Mouse (Mus musculus): ENCODE measurements at regions not wholly inside any gene's neighbourhood (a gene's known extent, or its start where the extent isn't known, plus 50 kb on each side); places are given as distances from the start of the nearest gene placed in this dataset.
A peak's percentile ranks its signal among the peaks of the same experiment; 100 is the strongest.

- H3K27ac ChIP-seq (ENCODE audit: low read length): no peak overlapping the region
- H3K4me3 ChIP-seq (replicated peaks; ENCODE audit: low read length): no peak overlapping the region
- no peaks in the 10 kb centered on the region for H3K4me1 ChIP-seq (replicated peaks; ENCODE audit: control insufficient read depth, insufficient read depth, low read length)
- no peak overlapping the region for H3K9ac ChIP-seq (replicated peaks; ENCODE audit: low read depth, low read length)
- ATAC-seq: no peak
- H3K27me3 ChIP-seq (replicated peaks; ENCODE audit: control insufficient read depth, insufficient read depth, low read length): no peaks in the 10 kb centered on the region
- H3K4me2 ChIP-seq (ENCODE audit: low read length): no peak overlapping the region
- H3K36me3 ChIP-seq (ENCODE audit: control insufficient read depth, insufficient read depth): no peaks in the 10 kb centered on the region
- WGBS: 88% methylated on average over 1 of the region's 1 CpGs
- H3K9me3 ChIP-seq (ENCODE audit: control insufficient read depth, low read length): no peaks in the 10 kb centered on the region
Observed at GRCm38 (mm10) chr12:93063864-93064263, 1214.9 kb upstream of the Sel1l start.

- no peak overlapping the region for H3K9ac ChIP-seq (replicated peaks; ENCODE audit: low read depth, low read length)
Observed at GRCm38 (mm10) chr12:93019633-93020032, 1170.7 kb upstream of the Sel1l start.

GRCm38 (mm10) chr12:93011583-93011982 is 1162.6 kb upstream of the Sel1l start:
- Histone ChIP-seq H3K36me3 (ENCODE audit: control insufficient read depth, insufficient read depth) (no peaks in the 10 kb centered on the region), H3K4me1 (replicated peaks; ENCODE audit: control insufficient read depth, insufficient read depth, low read length) (no peaks in the 10 kb centered on the region), H3K9me3 (ENCODE audit: control insufficient read depth, low read length) (no peaks in the 10 kb centered on the region), H3K27me3 (replicated peaks; ENCODE audit: control insufficient read depth, insufficient read depth, low read length) (no peaks in the 10 kb centered on the region), H3K9ac (replicated peaks; ENCODE audit: low read depth, low read length) (no peak overlapping the region), H3K27ac (ENCODE audit: low read length) (no peak overlapping the region), H3K4me2 (ENCODE audit: low read length) (no peak overlapping the region), H3K4me3 (replicated peaks; ENCODE audit: low read length) (no peak overlapping the region)
- no peak for ATAC-seq

More at GRCm38 (mm10) chr12:93019633-93020032, 1170.7 kb upstream of the Sel1l start:
- no peaks in the 10 kb centered on the region for H3K4me1 ChIP-seq (replicated peaks; ENCODE audit: control insufficient read depth, insufficient read depth, low read length)
- no peak for ATAC-seq
- H3K36me3 ChIP-seq (ENCODE audit: control insufficient read depth, insufficient read depth): no peaks in the 10 kb centered on the region
- H3K4me2 ChIP-seq (ENCODE audit: low read length): no peak overlapping the region
- H3K27ac ChIP-seq (ENCODE audit: low read length): no peak overlapping the region
- no peaks in the 10 kb centered on the region for H3K9me3 ChIP-seq (ENCODE audit: control insufficient read depth, low read length)
- no peaks in the 10 kb centered on the region for H3K27me3 ChIP-seq (replicated peaks; ENCODE audit: control insufficient read depth, insufficient read depth, low read length)
- H3K4me3 ChIP-seq (replicated peaks; ENCODE audit: low read length): no peak overlapping the region

GRCm38 (mm10) chr12:93006844-93007365 is 1157.9 kb upstream of the Sel1l start:
- no peaks in the 10 kb centered on the region for H3K9me3 ChIP-seq (ENCODE audit: control insufficient read depth, low read length)
- no peak overlapping the region for H3K9ac ChIP-seq (replicated peaks; ENCODE audit: low read depth, low read length)
- no peak overlapping the region for H3K27ac ChIP-seq (ENCODE audit: low read length)
- no peak overlapping the region for H3K4me2 ChIP-seq (ENCODE audit: low read length)
- H3K27me3 ChIP-seq (replicated peaks; ENCODE audit: control insufficient read depth, insufficient read depth, low read length): no peaks in the 10 kb centered on the region
- ATAC-seq: no peak
- H3K4me1 ChIP-seq (replicated peaks; ENCODE audit: control insufficient read depth, insufficient read depth, low read length): no peaks in the 10 kb centered on the region
- no peaks in the 10 kb centered on the region for H3K36me3 ChIP-seq (ENCODE audit: control insufficient read depth, insufficient read depth)
- WGBS: 48% methylated on average over 2 of the region's 2 CpGs
- H3K4me3 ChIP-seq (replicated peaks; ENCODE audit: low read length): no peak overlapping the region

GRCm38 (mm10) chr12:93003125-93003524 is 1154.2 kb upstream of the Sel1l start:
- Histone ChIP-seq H3K9ac (replicated peaks; ENCODE audit: low read depth, low read length) (no peak overlapping the region), H3K9me3 (ENCODE audit: control insufficient read depth, low read length) (no peaks in the 10 kb centered on the region), H3K4me3 (replicated peaks; ENCODE audit: low read length) (no peak overlapping the region), H3K4me1 (replicated peaks; ENCODE audit: control insufficient read depth, insufficient read depth, low read length) (no peaks in the 10 kb centered on the region), H3K27me3 (replicated peaks; ENCODE audit: control insufficient read depth, insufficient read depth, low read length) (no peaks in the 10 kb centered on the region), H3K36me3 (ENCODE audit: control insufficient read depth, insufficient read depth) (no peaks in the 10 kb centered on the region), H3K4me2 (ENCODE audit: low read length) (no peak overlapping the region), H3K27ac (ENCODE audit: low read length) (no peak overlapping the region)
- WGBS: 83% methylated on average over 4 of the region's 4 CpGs
- no peak for ATAC-seq

- H3K4me1 ChIP-seq (replicated peaks; ENCODE audit: control insufficient read depth, insufficient read depth, low read length): no peaks in the 10 kb centered on the region
- no peak overlapping the region for H3K9ac ChIP-seq (replicated peaks; ENCODE audit: low read depth, low read length)
- H3K36me3 ChIP-seq (ENCODE audit: control insufficient read depth, insufficient read depth): no peaks in the 10 kb centered on the region
- no peak overlapping the region for H3K27ac ChIP-seq (ENCODE audit: low read length)
- no peaks in the 10 kb centered on the region for H3K27me3 ChIP-seq (replicated peaks; ENCODE audit: control insufficient read depth, insufficient read depth, low read length)
- H3K4me3 ChIP-seq (replicated peaks; ENCODE audit: low read length): no peak overlapping the region
- ATAC-seq: peak; percentile 76
- WGBS: 42% methylated on average over 3 of the region's 3 CpGs
- H3K9me3 ChIP-seq (ENCODE audit: control insufficient read depth, low read length): no peaks in the 10 kb centered on the region
- no peak overlapping the region for H3K4me2 ChIP-seq (ENCODE audit: low read length)
Observed at GRCm38 (mm10) chr12:92975698-92976097, 1126.7 kb upstream of the Sel1l start.

GRCm38 (mm10) chr12:92944352-92944751 is 1095.4 kb upstream of the Sel1l start:
- no peak overlapping the region for H3K4me3 ChIP-seq (replicated peaks; ENCODE audit: low read length)
- H3K9ac ChIP-seq (replicated peaks; ENCODE audit: low read depth, low read length): no peak overlapping the region
- H3K4me1 ChIP-seq (replicated peaks; ENCODE audit: control insufficient read depth, insufficient read depth, low read length): 0 out of 2 replicates have a peak, but pooled peaks cover 2% of the 10 kb centered on the region
- no peak overlapping the region for H3K27ac ChIP-seq (ENCODE audit: low read length)
- no peak for ATAC-seq
- H3K9me3 ChIP-seq (ENCODE audit: control insufficient read depth, low read length): no peaks in the 10 kb centered on the region
- 92% methylated on average over 3 of the region's 3 CpGs for WGBS
- no peaks in the 10 kb centered on the region for H3K27me3 ChIP-seq (replicated peaks; ENCODE audit: control insufficient read depth, insufficient read depth, low read length)
- no peak overlapping the region for H3K4me2 ChIP-seq (ENCODE audit: low read length)
- H3K36me3 ChIP-seq (ENCODE audit: control insufficient read depth, insufficient read depth): no peaks in the 10 kb centered on the region

GRCm38 (mm10) chr12:92927591-92927990 is 1078.6 kb upstream of the Sel1l start:
- H3K4me1 ChIP-seq (replicated peaks; ENCODE audit: control insufficient read depth, insufficient read depth, low read length): no peaks in the 10 kb centered on the region
- no peak overlapping the region for H3K9ac ChIP-seq (replicated peaks; ENCODE audit: low read depth, low read length)
- H3K9me3 ChIP-seq (ENCODE audit: control insufficient read depth, low read length): no peaks in the 10 kb centered on the region
- no peak overlapping the region for H3K4me3 ChIP-seq (replicated peaks; ENCODE audit: low read length)
- no peaks in the 10 kb centered on the region for H3K36me3 ChIP-seq (ENCODE audit: control insufficient read depth, insufficient read depth)
- WGBS: 52% methylated on average over 2 of the region's 2 CpGs
- H3K4me2 ChIP-seq (ENCODE audit: low read length): no peak overlapping the region
- H3K27me3 ChIP-seq (replicated peaks; ENCODE audit: control insufficient read depth, insufficient read depth, low read length): no peaks in the 10 kb centered on the region
- ATAC-seq: peak; percentile 59
- H3K27ac ChIP-seq (ENCODE audit: low read length): no peak overlapping the region

GRCm38 (mm10) chr12:92926942-92927341 is 1078.0 kb upstream of the Sel1l start:
- H3K4me2 ChIP-seq (ENCODE audit: low read length): no peak overlapping the region
- no peak for ATAC-seq
- no peaks in the 10 kb centered on the region for H3K36me3 ChIP-seq (ENCODE audit: control insufficient read depth, insufficient read depth)
- no peak overlapping the region for H3K27ac ChIP-seq (ENCODE audit: low read length)
- H3K4me3 ChIP-seq (replicated peaks; ENCODE audit: low read length): no peak overlapping the region
- H3K9ac ChIP-seq (replicated peaks; ENCODE audit: low read depth, low read length): no peak overlapping the region
- H3K9me3 ChIP-seq (ENCODE audit: control insufficient read depth, low read length): no peaks in the 10 kb centered on the region
- no peaks in the 10 kb centered on the region for H3K27me3 ChIP-seq (replicated peaks; ENCODE audit: control insufficient read depth, insufficient read depth, low read length)
- H3K4me1 ChIP-seq (replicated peaks; ENCODE audit: control insufficient read depth, insufficient read depth, low read length): no peaks in the 10 kb centered on the region
- WGBS: 11% methylated on average over 1 of the region's 1 CpGs

- H3K9me3 ChIP-seq (ENCODE audit: control insufficient read depth, low read length): no peaks in the 10 kb centered on the region
Observed at GRCm38 (mm10) chr12:92919920-92920319, 1071.0 kb upstream of the Sel1l start.

More at GRCm38 (mm10) chr12:92919920-92920319, 1071.0 kb upstream of the Sel1l start:
- Histone ChIP-seq H3K4me3 (replicated peaks; ENCODE audit: low read length) (no peak overlapping the region), H3K9ac (replicated peaks; ENCODE audit: low read depth, low read length) (no peak overlapping the region), H3K4me1 (replicated peaks; ENCODE audit: control insufficient read depth, insufficient read depth, low read length) (no peaks in the 10 kb centered on the region), H3K27ac (ENCODE audit: low read length) (no peak overlapping the region), H3K4me2 (ENCODE audit: low read length) (no peak overlapping the region), H3K27me3 (replicated peaks; ENCODE audit: control insufficient read depth, insufficient read depth, low read length) (no peaks in the 10 kb centered on the region), H3K36me3 (ENCODE audit: control insufficient read depth, insufficient read depth) (no peaks in the 10 kb centered on the region)
- 91% methylated on average over 3 of the region's 3 CpGs for WGBS
- ATAC-seq: no peak
